Mouse (Mus musculus): ENCODE data around the gene Crebl2.

Crebl2 gene

GRCm38 (mm10) chr6:134872236-134872635, 42.3 kb downstream of the Crebl2 start:
- DNase-seq (ENCODE audit: low spot score in 2 of 2): no peak

- no peak for DNase-seq (ENCODE audit: low spot score in 2 of 2)
These were observed 43.1 kb downstream of the Crebl2 start for GRCm38 (mm10) chr6:134873018-134873417.

- DNase-seq (ENCODE audit: low spot score in 2 of 2): no peak
These were observed 46.8 kb downstream of the Crebl2 start for GRCm38 (mm10) chr6:134876795-134877194.

- no peak for DNase-seq (ENCODE audit: low spot score in 2 of 2)
These were observed 47.3 kb downstream of the Crebl2 start for GRCm38 (mm10) chr6:134877276-134877675.

- DNase-seq (ENCODE audit: low spot score in 2 of 2): no peak
These were observed 47.9 kb downstream of the Crebl2 start for GRCm38 (mm10) chr6:134877892-134878291.

- no peak for DNase-seq (ENCODE audit: low spot score in 2 of 2)
These were observed 49.6 kb downstream of the Crebl2 start for GRCm38 (mm10) chr6:134879556-134879955.

- DNase-seq (ENCODE audit: low spot score in 2 of 2): no peak
These were observed 50.1 kb downstream of the Crebl2 start for GRCm38 (mm10) chr6:134880046-134880445.

- DNase-seq (ENCODE audit: low spot score in 2 of 2): no peak
These were observed 53.7 kb downstream of the Crebl2 start for GRCm38 (mm10) chr6:134883661-134884060.

- DNase-seq (ENCODE audit: low spot score in 2 of 2): no peak
These were observed 55.6 kb downstream of the Crebl2 start for GRCm38 (mm10) chr6:134885515-134885914.

GRCm38 (mm10) chr6:134886475-134886874, 56.5 kb downstream of the Crebl2 start:
- no peak for DNase-seq (ENCODE audit: low spot score in 2 of 2)

GRCm38 (mm10) chr6:134887008-134887407, 57.1 kb downstream of the Crebl2 start:
- no peak for DNase-seq (ENCODE audit: low spot score in 2 of 2)

GRCm38 (mm10) chr6:134887711-134888449, 57.9 kb downstream of the Crebl2 start:
- peak; percentile 85 to 90 for DNase-seq (ENCODE audit: low spot score in 2 of 2)

- DNase-seq (ENCODE audit: low spot score in 2 of 2): peak; percentile 52 to 71
These were observed 58.6 kb downstream of the Crebl2 start for GRCm38 (mm10) chr6:134888563-134889017.

GRCm38 (mm10) chr6:134889763-134890162, 59.8 kb downstream of the Crebl2 start:
- no peak for DNase-seq (ENCODE audit: low spot score in 2 of 2)

GRCm38 (mm10) chr6:134890436-134890835, 60.5 kb downstream of the Crebl2 start:
- no peak for DNase-seq (ENCODE audit: low spot score in 2 of 2)

- DNase-seq (ENCODE audit: low spot score in 2 of 2): no peak
These were observed 66.8 kb downstream of the Crebl2 start for GRCm38 (mm10) chr6:134896570-134897436.

GRCm38 (mm10) chr6:134897443-134898094, 67.6 kb downstream of the Crebl2 start:
- peak; percentile 86 to 88 for DNase-seq (ENCODE audit: low spot score in 2 of 2)

GRCm38 (mm10) chr6:134898095-134898965, 68.4 kb downstream of the Crebl2 start, which contains the start of gene Gpr19:
Gene Gpr19 (minus strand): TSS chr6:134898578.
- peak; percentile 74 to 78 for DNase-seq (ENCODE audit: low spot score in 2 of 2)

GRCm38 (mm10) chr6:134903368-134903767, 73.4 kb downstream of the Crebl2 start:
- DNase-seq (ENCODE audit: low spot score in 2 of 2): no peak

GRCm38 (mm10) chr6:134903891-134904884, 74.2 kb downstream of the Crebl2 start:
- DNase-seq (ENCODE audit: low spot score in 2 of 2): no peak

Measured in right cerebral cortex, postnatal 36 days (tissue).